27 mouse cellular contexts compared by ENCODE assay signal in the genomic region with DNA sequence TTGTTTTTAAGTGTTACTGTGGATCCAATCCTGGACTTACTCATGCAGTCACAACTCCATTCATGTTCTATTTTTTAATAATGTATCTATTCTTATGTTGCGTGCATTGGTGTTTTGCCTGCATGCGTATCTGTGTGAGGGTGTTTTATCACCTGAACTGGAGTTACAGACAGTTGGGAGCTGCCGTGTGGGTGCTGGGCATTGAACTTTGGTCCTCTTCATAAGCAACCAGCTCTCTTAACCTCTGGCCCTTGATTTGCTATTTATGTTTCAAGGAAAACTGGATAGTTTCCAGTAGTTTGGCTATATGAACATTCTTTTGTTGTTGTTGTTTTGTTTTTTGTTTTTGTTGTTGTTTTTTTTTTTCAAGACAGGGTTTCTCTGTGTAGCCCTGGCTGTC.
"Had no signal": no experiment of that assay in that cellular context is flagged by ENCODE, and none has a peak within 500 bp of the region (broad histone marks: within the 10 kb centered on the region; RNA-seq: fewer than 3 reads in every experiment).

No protein-coding gene starts in this region.

- H3K4me3 ChIP-seq: embryonic facial prominence, embryonic 10.5 days; embryonic facial prominence, embryonic 12.5 days; embryonic facial prominence, embryonic 13.5 days; embryonic facial prominence, embryonic 15.5 days; erythroblast, embryonic 14.5 days; forebrain, embryonic 10.5 days; forebrain, embryonic 12.5 days; forebrain, embryonic 13.5 days; forebrain, embryonic 15.5 days; gastrocnemius, adult 2 months had no signal

- H3K27ac ChIP-seq: embryonic facial prominence, embryonic 10.5 days; embryonic facial prominence, embryonic 12.5 days; embryonic facial prominence, embryonic 13.5 days; embryonic facial prominence, embryonic 15.5 days; forebrain, embryonic 10.5 days; forebrain, embryonic 12.5 days; forebrain, embryonic 13.5 days; forebrain, embryonic 15.5 days; gastrocnemius, adult 2 months had no signal

- DNase-seq: cerebellum, adult 2 months; cerebellum, adult 8-10 months; cerebellum, adult 9-10 months; cerebellum, adult 9-11 months; cerebellum, postnatal 10 days; cerebellum, postnatal 14 days; cerebellum, postnatal 25 days; cerebellum, postnatal 36 days; embryo, embryonic 11 days; forebrain, postnatal 0 days; gastrocnemius, adult 2 months; gastrocnemius, postnatal 10 days; gastrocnemius, postnatal 14 days; gastrocnemius, postnatal 25 days; gastrocnemius, postnatal 36 days; heart, adult 18-20 months had no signal

- H3K9ac ChIP-seq: embryonic facial prominence, embryonic 12.5 days; embryonic facial prominence, embryonic 13.5 days; embryonic facial prominence, embryonic 15.5 days; forebrain, embryonic 12.5 days; forebrain, embryonic 13.5 days; forebrain, embryonic 15.5 days; forebrain, postnatal 0 days had no signal

- H3K36me3 ChIP-seq: embryonic facial prominence, embryonic 10.5 days; embryonic facial prominence, embryonic 12.5 days; embryonic facial prominence, embryonic 13.5 days; embryonic facial prominence, embryonic 15.5 days; forebrain, embryonic 10.5 days; forebrain, embryonic 12.5 days; forebrain, embryonic 15.5 days had no signal

- ATAC-seq: forebrain, embryonic 13.5 days; forebrain, embryonic 14.5 days; forebrain, embryonic 15.5 days; forebrain, embryonic 16.5 days; forebrain, postnatal 0 days had no signal

- H3K9me3 ChIP-seq: embryonic facial prominence, embryonic 10.5 days; embryonic facial prominence, embryonic 12.5 days; embryonic facial prominence, embryonic 13.5 days; embryonic facial prominence, embryonic 15.5 days; forebrain, embryonic 10.5 days; forebrain, embryonic 12.5 days; forebrain, embryonic 13.5 days; forebrain, embryonic 15.5 days had no signal

- H3K27me3 ChIP-seq: embryonic facial prominence, embryonic 12.5 days; embryonic facial prominence, embryonic 13.5 days; embryonic facial prominence, embryonic 15.5 days; forebrain, embryonic 13.5 days had no signal

- H3K4me2 ChIP-seq: embryonic facial prominence, embryonic 12.5 days; embryonic facial prominence, embryonic 13.5 days; embryonic facial prominence, embryonic 15.5 days; forebrain, embryonic 12.5 days; forebrain, embryonic 13.5 days; forebrain, embryonic 15.5 days had no signal
